Mouse (Mus musculus) ovary, adult 18-20 months (tissue): ENCODE data around the gene Efcc1.
"Not testable (repeated sequence)": the region's sequence is repeated elsewhere in the genome, so short reads cannot be mapped to it uniquely, and the experiment has no call there.

Experiments used
- DNase-seq: peaks from one replicate; pipeline ENCODE4 v3.0.0; 2022; ENCODE audit warnings: low spot score, mixed read lengths

The Efcc1 gene

DNA sequence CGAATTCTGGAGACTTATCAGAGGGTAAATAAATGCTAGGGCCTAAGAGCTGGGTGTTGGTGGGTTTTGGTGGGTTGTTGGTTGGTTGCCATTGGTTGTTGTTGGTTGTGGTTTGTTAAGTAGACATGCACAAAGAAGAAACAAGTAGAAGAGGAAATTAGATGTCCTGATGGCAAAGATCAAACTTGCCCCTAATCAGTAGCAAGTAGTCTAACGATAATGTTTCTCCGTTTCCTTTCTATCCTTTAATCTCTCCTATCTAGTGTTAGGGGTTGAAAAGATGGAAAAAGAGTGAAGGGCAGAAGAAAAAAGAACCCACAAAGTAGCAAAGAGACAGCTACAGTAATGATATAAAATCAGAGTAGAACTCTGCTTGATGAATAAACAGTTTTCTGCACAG lies 14.0 kb downstream of the Efcc1 start:
- no peak for DNase-seq

DNA sequence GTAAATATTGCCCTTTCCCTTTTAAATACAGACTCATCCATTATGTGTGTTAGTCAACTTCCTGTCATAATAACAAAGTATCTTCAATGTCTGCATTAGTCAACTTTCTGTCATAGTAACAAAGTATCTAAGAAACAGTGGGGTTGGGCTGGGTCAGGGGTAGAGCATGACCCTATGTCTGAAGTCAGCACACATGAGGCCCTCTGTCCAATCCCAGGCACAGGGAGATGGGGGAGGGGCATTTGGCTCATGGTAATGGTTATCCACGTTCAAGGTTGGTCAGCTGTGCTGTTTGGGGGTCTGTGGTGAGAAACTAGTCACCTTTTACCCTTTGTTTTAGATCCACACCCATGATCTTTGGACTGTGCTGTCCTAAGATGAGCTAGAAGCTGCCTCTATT lies 14.6 kb downstream of the Efcc1 start:
- DNase-seq, result no peak

DNA sequence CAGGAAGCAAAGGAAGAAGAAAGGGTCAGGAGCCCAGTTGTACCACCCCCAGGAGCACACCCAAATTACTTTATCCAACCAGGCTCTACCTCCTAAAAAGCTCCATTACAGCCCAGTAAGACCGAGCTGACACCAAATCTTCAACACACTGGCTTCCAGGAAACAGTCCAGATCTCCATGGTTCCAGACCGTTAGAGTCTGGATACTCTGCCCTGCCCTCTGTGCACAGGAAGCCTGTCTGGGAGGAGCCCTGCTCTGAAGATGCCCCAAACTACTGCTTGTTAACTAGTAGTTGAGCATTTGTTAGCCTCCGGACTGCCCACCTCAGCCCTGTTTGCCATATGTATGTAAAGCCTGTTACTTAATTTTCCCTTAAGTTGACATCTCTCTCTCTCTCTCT lies 15.4 kb downstream of the Efcc1 start:
- DNase-seq, result no peak

DNA sequence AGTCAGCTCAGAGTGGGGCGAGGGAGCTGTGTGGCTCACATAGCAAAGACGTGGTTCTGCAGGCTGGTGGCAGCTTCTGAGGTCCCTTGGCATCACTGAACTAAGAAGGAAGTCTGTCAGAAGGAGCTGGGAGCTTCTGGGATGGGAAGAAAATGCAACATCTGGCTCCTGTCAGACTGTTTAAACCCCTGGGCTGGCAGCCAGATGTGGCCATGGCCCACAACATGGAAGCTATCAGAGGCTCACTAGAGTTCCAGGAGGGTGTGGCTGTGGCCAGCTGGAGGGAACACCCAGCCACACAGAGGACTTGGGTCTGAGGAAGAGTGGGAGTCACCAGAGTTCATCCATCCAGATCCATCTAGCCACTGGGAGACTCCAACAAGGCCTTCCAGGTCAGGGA lies 16.2 kb downstream of the Efcc1 start:
- no peak for DNase-seq

DNA sequence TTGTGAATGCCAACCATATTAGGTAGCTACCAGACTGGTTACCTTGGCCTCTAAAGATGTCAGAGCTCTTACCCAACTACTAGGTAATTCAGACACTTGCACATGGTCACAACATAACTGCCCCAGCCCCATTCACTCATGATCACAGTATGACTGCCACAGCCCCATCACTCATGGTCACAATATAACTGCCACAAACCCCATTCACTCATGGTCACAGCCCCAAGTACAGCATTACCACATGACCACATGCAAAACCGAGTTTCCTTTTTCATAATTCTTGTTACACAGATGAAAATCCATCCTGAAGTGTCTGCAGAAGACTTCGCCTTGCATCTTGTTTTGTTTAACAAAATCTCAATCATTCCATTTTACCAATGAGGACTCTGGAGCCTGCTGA lies 17.4 kb downstream of the Efcc1 start:
- DNase-seq, result no peak

DNA sequence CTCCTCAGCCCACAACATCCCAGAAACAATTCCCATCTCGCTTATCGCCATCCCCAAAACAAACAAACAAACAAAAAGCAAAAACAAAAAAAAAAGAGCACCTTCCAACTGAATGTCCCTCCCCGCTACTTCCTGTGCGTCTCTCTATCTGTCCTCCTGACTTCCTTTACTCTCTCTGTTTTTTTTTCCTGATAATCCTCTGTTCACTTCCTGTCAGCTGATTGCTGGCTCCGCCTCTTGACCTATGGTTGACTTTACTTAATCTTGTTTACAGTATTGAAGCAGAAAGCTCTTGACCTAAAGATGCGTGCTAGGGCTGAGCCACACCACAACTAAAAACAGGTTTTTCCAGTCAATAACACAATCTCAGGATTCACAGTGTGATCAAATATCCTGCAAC lies 17.9 kb downstream of the Efcc1 start:
- DNase-seq, result no peak

DNA sequence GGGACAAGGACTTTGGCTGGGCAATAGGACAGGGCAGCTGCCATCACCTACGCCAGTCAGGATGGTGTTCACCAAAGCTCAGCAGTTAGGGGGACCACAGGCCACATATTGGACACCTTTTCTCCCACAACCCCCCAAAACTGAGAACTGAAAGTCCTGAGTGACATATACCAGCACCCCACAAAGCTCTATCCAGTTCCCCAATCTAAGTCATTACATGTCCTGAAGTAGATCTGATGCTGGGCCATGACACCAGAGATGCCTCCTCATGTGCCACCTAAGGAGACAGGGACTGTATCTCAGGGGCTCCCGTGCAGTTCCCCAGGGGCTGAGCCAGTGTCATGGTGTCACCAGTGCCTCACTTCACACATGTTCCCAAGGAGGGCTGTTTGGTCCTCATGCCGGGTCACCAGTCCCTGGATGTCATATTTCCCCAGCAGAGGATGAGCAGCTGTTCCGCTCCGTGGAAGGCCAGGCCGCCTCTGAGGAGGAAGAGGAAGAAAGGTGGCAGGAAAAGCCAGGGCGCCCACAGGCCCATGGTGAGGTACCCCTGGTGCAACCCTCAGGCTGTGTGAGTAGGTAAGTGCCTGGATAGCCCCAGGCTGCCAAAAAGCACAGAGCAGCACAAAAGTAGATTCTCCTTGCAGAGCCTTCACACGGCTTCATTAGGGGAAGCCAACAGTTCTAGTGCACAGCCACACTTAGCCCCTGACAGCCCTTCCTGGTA lies 19.7 kb downstream of the Efcc1 start:
- no peak for DNase-seq

DNA sequence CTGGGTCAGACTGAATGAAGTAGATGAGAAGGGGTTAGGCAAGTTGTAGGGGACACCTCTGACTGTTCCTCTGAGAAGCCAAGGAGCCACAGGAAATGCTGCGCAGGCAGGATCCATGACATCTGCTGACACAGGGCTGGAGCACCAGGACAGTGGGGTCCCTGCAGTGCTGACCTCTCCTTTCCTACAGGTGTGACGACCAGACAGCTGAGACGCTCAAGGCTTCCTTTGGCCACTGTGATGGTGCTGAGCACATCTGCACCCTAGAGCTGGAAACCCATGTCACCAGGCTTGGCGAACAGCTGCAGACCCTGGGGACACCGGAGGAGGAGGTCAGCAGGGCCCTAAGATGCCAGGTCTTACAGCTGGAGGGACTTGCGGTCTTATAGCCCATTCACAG lies 20.9 kb downstream of the Efcc1 start:
- DNase-seq, result no peak

DNA sequence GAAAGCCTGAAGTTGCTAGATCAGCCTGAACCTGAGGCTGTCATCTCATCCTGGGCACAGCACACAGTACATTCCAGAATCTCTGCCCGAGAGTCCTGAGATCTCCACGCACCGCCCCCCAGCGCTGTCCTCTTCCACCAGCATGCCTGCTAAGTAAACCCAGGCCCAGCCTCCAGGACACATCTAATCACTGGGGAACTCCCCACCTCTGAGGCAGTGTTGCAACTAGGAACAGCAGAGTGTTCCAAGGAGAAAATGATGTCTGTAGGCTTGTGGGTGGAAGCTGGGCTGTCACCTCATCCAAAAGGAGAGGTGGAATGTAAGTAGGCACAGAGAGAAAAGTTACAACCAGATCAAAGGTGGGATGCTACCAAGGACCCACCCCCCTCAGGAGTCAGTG lies 24.5 kb downstream of the Efcc1 start:
- no peak for DNase-seq

DNA sequence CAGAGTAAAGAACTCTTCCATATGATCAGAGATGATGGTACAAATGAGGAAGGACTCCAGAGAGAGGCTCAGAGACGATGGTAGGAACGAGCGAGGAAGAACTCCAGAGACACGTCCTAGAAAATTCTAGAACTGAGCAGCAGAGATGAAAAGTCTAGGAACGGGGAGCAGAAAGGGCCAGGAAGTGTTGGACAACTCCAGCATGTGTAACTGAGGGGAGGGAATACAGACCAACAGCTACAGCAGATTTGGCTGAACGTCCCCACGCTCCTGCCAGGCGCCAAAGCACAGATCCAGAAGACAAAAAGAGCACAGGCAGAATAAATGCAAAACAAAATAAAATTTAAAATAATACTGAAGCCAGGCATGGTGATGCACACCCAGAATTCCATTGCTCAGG lies 26.2 kb downstream of the Efcc1 start:
- no peak for DNase-seq

DNA sequence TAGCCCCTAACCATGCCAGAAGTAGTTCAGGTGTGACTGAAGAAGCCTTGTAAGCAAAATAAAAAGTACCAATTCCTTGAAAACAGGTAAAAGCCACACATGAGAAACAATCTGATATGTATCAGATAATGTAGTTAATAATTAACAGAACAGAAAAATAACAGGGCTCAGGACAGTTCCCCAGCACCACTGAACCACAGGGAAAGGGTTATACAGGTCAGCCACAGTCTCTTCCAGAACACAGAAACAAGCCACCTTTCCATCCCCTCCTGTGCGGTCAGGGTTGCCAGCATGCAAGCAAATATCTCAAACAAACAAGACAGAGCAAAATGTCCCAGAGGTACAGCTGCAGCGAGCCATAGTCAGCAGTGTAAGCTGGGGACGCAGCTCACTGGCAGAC lies 28.7 kb downstream of the Efcc1 start:
- no peak for DNase-seq

DNA sequence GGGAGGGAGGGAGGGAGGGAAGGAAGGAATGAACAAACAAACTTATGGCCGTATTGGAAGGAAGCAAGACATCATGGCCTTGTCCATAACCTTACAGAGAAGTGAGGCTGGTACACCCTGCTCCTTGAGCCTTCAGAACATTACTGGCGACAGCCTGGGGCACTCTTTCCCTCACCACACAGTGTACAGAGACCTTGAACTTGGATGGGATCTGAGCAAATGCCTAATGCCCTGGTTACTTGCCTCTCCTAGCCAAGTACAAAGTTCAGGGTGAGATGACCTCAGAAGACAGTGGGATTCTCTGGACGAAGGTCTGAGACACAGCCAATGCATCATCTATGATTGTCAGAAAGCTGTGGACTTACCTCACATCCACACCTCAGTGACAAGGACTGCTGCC lies 29.2 kb downstream of the Efcc1 start:
- no peak for DNase-seq

DNA sequence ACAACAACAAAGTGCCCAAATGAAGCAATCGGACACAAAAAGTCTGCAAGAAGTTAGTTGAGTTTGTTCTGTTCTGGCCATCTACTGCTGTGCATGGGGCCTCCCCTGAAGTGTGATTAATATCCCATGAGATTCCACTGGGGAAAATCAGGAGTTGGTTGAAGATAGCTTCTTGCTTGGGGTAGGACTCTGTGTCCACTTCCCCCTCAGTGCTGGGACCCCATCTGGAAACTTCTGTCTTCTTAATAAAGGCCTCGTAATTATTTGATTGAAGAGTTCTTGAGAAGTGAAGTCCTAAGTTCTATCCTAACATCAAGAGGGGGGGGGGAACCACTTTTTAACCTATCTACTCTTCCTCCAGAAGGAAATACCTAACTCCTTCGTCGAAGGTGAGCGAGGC lies 31.5 kb downstream of the Efcc1 start:
- DNase-seq, result no peak

DNA sequence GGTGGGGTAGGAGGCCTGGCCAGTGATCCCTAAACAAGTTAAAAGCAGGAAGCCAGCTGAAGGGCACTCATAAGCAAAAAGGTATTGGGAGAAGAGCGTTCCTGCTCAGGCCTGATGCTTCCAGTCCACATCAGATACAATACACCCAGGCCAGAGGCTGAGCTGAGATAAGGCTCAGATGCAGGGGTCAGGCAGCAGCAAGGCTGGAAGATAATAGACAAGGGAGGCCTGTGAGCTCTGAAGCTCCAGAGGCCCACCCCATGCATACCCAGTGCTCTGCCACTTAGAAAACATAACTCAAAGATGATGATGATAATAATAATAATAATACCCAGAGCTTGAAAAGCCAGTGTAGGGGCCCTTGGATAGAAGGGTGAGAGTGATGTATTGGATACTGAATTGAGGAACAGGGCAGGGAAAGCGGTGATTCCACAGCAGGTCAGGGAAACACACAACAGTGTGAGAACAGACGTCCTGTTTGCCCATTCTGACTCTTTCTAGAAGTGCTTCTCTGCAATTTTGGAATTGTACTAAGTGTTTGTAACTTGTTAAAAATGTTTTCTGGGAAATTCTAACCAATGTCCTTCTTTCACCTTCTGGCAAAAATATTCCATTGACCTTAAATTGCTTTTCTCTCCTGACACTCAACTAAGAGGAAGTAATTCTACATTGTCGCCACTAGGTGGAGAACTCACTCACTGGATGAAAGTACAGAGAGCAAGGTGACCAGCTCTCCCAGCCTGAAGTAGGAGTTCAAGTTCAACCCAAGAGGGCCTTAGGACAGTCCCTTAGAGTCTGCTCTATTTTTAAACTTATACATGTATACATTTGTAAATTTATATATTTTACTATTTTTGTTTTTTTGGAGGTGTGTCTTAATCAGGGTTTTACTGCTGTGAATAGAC lies 33.0 kb downstream of the Efcc1 start:
- DNase-seq, result no peak

DNA sequence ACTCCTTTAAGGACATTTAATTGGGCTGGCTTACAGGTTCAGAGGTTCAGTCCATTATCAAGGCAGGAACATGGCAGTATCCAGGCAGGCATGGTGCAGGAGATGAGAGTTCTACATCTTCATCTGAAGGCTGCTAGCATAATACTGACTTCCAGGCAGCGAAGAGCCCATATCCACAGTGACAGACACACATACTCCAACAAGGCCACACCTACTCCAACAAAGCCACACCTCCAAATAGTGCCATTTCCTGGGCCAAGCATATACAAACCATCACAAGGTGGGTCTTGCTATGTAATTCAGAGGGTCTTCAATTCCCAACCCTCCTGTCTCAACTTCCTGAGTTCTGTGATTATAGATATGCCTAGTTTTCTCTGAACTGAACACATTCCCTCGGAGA lies 33.6 kb downstream of the Efcc1 start:
- not testable (repeated sequence) for DNase-seq

DNA sequence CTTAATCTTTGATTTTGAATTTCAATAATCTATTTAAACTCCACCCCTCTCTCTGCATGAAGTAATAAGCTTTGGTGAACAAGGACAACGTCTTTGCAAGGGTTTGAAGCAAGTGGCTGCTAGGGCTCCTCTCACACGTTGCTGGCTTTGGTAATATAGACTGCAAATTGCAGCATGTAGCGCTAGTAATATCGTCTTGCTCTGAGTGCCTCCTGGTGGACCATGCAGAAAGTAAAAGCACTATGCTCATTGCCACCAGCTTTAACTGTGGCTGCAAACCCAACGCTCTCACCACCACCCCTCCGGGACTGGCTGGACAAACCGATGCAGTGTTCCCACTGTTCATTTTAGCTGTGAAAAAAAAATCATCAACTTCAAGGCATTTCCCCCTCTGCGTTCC lies 40.0 kb downstream of the Efcc1 start:
- DNase-seq, result no peak

DNA sequence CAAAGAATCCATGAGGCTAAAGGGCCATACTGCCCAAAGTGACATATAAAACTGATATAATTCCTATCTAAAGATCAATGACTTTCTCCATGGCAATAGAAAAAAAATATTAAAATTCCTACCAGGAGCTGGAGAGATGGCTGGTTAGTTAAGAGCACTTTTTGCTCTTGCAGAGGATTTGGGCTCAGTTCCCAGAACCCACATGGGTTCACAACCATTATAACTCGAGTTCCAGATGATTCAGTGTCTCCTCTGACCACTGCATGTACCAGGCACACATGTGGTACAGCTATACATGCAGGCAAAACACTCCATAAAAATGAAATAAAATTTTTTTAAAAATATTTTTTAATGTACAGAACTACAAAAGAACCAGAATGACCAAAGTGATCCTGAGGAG lies 43.8 kb downstream of the Efcc1 start:
- DNase-seq, result no peak

DNA sequence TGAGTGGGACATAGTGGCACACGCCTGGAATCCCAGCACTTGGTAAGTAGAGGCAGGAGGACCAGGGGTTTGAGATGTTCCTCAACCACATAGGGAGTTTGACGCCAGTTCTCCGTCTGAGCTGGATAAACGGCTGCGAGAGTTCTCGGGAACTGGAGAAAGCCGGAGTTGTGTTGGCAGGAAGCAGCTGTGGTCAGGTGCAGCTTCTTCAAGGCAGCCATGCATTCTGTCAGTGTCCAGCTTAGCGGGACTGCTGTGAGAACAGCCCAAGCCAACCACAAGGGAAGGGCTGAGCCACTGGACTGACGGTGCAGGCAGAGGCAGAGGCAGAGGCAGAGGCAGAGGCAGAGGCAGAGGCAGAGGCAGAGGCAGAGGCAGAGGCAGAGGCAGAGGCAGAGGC lies 44.2 kb downstream of the Efcc1 start:
- DNase-seq, result no peak

DNA sequence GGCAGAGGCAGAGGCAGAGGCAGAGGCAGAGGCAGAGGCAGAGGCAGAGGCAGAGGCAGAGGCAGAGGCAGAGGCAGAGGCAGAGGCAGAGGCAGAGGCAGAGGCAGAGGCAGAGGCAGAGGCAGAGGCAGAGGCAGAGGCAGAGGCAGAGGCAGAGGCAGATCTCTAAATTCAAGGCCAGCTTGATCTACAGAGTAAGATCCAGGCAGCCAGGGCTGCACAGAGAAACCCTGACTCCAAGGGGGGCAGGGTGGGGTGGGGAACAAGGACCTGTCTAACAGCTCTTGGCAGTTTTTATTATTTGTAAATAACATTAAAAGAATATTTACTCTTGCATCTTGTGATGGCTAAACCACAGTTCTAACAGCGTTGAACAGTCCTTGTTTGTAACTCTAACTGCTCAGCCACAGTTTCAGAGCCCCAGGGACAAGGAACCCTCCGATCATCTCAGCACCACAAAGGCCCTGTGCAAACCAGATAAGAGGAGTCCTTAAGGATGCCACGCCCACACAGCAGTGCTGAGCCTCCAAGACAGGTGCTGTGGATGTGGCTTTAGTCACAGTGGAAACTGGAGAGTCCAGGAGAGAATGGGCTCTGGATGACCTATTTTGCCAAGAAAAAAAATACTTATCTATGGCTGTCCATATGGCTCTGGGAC lies 45.0 kb downstream of the Efcc1 start:
- DNase-seq, result no peak

DNA sequence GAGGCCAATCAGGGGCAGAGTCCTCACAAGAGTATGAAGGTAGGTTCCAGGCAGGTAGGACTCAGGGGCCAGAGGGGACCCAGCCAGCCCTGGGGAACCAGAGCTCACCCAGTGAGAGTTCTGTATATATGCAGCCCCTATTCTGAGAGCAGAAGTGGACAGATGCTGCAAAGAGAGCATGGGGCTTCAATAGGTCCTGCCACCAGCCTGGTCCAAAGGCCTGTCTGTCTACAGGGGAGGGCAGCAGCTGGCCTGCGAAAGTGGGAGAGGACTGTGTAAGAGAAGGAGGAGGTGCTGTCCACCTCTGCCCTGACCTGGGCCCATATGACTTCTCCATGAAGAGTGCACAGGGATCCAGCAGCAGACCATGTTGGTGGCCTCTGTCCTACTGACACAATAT lies 46.0 kb downstream of the Efcc1 start:
- no peak for DNase-seq

DNA sequence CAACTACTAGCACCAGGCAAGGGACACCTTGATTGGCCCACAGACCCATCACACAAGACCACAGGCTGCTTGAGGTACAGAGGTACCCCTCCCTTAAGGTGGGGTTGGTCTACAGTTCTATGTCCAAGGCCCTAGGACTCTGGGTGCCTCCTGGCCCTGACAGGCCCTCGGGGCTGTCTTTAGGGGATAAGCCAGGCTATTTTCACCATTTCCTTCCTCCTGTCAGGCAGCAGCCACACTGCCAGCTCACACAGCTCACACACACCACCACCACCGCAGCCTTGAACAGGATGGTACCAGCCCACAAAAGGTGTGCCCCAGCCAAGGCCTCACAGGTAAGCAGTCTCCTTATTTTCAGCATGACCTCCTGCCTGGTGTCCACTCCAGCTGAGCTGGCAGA lies 47.2 kb downstream of the Efcc1 start, which contains the start of gene Gp9:
Gp9 (plus strand) TSS at position 231 of the 400 bp plus-strand sequence.
- no peak for DNase-seq

DNA sequence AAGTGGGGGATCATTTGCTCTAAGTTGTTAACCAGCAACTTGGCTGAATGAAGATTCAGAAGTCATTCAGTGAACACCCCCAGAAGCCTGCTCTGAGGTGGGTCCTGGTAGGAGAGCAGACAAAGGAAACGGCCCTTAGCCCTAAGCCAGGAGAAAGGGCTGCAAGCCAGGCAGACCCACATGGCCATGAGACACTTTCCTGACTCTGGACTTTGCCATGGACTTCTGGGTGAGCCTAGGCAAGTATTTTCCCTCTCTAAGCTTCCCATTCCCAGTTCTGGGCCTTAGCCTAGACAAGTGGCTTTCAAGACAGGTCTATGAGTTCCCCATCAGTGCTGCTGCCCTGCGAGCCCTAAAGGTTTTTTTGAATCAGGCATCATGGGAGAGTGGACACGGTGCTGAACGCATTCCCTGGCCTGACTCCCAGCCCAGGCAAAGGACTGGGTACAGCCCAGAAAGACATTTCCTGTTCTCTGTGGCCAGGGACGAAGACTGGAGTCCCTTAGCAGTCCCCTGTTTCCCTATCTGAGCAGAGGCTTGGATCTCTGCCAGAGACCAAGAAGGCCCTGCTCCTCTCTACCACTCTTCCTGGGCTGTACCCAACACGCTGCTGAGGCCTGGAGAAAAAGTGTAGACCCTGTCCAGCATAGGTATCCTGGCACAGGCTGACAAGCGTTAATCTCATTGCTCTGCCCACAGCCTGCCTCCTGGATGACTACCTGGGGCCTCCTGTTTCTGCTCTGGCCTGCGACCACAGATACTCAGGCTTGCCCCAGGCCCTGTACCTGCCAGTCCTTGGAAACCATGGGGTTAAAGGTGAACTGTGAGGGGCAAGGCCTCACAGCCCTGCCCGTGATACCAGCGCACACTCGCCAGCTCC lies 47.9 kb downstream of the Efcc1 start:
- no peak for DNase-seq
